Mouse (Mus musculus) inflammation-experienced regulatory T-cells (primary cell): Measurements from ENCODE around the gene Gm3618. TPM values are rescaled to one million over a fixed set of nuclear protein-coding genes. Genes with fewer than 3 reads are reported as not detected.

Experiments
- polyA plus RNA-seq, 2 experiments: library from polyadenylated mRNA; unstranded; fragments of 100-300 nt; shearing (Covaris generic); gene quantifications; one replicate each; pipeline ENCODE4 v1.2.1; 2017

Gm3618 gene
- not detected for polyA plus RNA-seq

GRCm38 (mm10) chr14:6343578-6343977 is at the start of gene Gm3618:
TSS of gene Gm3618 (minus strand) at chr14:6343678.

GRCm38 (mm10) chr14:6390219-6390618 is 46.7 kb upstream of the Gm3618 start, which contains the start of gene Gm16440:
TSS of gene Gm16440 (minus strand) at chr14:6390319.

GRCm38 (mm10) chr14:6304743-6305142 is 38.7 kb downstream of the Gm3618 start, which contains the start of gene Gm21103:
TSS of gene Gm21103 (minus strand) at chr14:6304843.

GRCm38 (mm10) chr14:6286931-6287715 is 56.4 kb downstream of the Gm3618 start, which contains the start of gene Gm3411:
TSS of gene Gm3411 (minus strand) at chr14:6287250.

Other genes starting within 250 kb of the Gm3618 start
- 1 to 10 TPM; 1.4 to 4.4 TPM for gene Gm8206, start 249.7 kb downstream of the Gm3618 start, polyA plus RNA-seq
- 10 to 100 TPM in 1 of 2 experiments, 1 to 10 TPM in 1; 5.4 to 10.9 TPM for gene Gm3468, start 235.0 kb downstream of the Gm3618 start, polyA plus RNA-seq
- under 1 TPM; 0.20 to 0.42 TPM for gene Gm3476, start 217.9 kb downstream of the Gm3618 start, polyA plus RNA-seq
- gene Gm21560, start 124.4 kb downstream of the Gm3618 start, polyA plus RNA-seq: not detected
- 1 to 10 TPM; 2.8 to 8.1 TPM for gene Gm3411, start 56.4 kb downstream of the Gm3618 start, polyA plus RNA-seq
- gene Gm21103, start 38.8 kb downstream of the Gm3618 start, polyA plus RNA-seq: 1 to 10 TPM in 1 of 2 experiments, not detected in 1; 1.0 TPM
- gene Gm16440, start 46.6 kb upstream of the Gm3618 start, polyA plus RNA-seq: not detected
- gene Gm3591, start 68.8 kb upstream of the Gm3618 start, polyA plus RNA-seq: 1 to 10 TPM in 1 of 2 experiments, under 1 TPM in 1; 0.81 to 3.6 TPM
- not detected for gene Gm3594, start 100.9 kb upstream of the Gm3618 start, polyA plus RNA-seq
- 1 to 10 TPM in 1 of 2 experiments, under 1 TPM in 1; 0.19 to 1.0 TPM for gene Gm8356, start 193.6 kb upstream of the Gm3618 start, polyA plus RNA-seq
- gene Gm3629, start 246.9 kb upstream of the Gm3618 start, polyA plus RNA-seq: under 1 TPM in 1 of 2 experiments, not detected in 1; 0.08 TPM